Mouse (Mus musculus) liver, embryonic 14.5 days (tissue): Measurements from ENCODE around the gene Tmem255b.

ENCODE experiments used
- CTCF ChIP-seq: IDR thresholded peaks from 2 replicates; pipeline ENCODE4 v1.5.1; 2016; ENCODE audit warnings: antibody characterized with exemption, low read depth, control low read depth
- EP300 ChIP-seq: IDR thresholded peaks from 2 replicates; pipeline ENCODE4 v1.6.1; 2016; ENCODE audit warnings: antibody characterized with exemption, low read depth

DNA sequence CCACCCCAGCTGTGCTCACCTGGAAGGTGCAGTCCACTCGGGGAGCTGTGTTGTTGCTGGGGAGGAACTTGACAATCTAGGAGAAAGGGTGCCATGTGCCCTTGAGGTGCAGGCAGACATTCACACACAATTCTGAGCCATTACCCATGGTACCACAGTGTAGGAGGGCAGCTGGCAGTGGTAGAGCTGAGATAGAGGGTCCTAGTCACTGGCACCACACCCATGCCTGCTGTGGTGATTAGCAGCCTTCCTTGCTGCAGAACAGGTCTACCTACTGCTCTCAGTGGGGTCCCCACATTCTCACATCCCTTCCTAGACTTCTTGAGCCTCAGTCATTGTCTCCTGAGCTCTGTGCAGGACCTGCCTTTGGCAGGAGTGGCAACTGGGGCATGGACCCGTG is 46.2 kb upstream of the Tmem255b start:
- TF ChIP-seq CTCF (no peak), EP300 (no peak)
